Mouse (Mus musculus): Measurements from ENCODE around the gene Plod3. TPM values are rescaled to one million over a fixed set of nuclear protein-coding genes. Genes with fewer than 3 reads are reported as not detected.
A peak's percentile ranks its signal among the peaks of the same experiment; 100 is the strongest.

Gene Plod3
- polyA plus RNA-seq, 1 experiment from 2014 or later = 49.0 TPM

GRCm38 (mm10) chr5:136965686-136966085 lies 21.1 kb upstream of the Plod3 start:
- ATAC-seq (ENCODE audit: insufficient number of reproducible peaks, insufficient read depth, low FRiP score, low TSS enrichment, low read depth) = no peak
- Histone ChIP-seq H3K27me3 (no peaks in the 10 kb centered on the region), H3K4me2 (no peak overlapping the region), H3K27ac (no peak overlapping the region), H3K36me3 (peaks cover 52% of the 10 kb centered on the region), H3K4me3 (no peak overlapping the region), H3K9ac (no peak overlapping the region), H3K4me1 (peaks cover 24% of the 10 kb centered on the region), H3K9me3 (no peaks in the 10 kb centered on the region)
- WGBS = 87% methylated on average over 8 of the region's 8 CpGs

GRCm38 (mm10) chr5:136966331-136966730 lies 20.5 kb upstream of the Plod3 start, which contains the start of gene Cldn15:
Cldn15 (plus strand) TSS chr5:136966616.
- Histone ChIP-seq H3K4me3 (no peak within 1 kb of the TSS), H3K27ac (0 out of 2 replicates have a peak within 1 kb of the TSS, but pooled peaks have one; percentile 2)
- ATAC-seq (ENCODE audit: insufficient number of reproducible peaks, insufficient read depth, low FRiP score, low TSS enrichment, low read depth) = no peak

GRCm38 (mm10) chr5:136966861-136967455 lies 19.9 kb upstream of the Plod3 start:
- no peak overlapping the region for H3K4me3 ChIP-seq
- H3K27ac ChIP-seq = no peak overlapping the region
- ATAC-seq (ENCODE audit: insufficient number of reproducible peaks, insufficient read depth, low FRiP score, low TSS enrichment, low read depth) = no peak
- 78% methylated on average over 4 of the region's 4 CpGs for WGBS
- no peak overlapping the region for H3K4me2 ChIP-seq
- no peak overlapping the region for H3K9ac ChIP-seq
- H3K36me3 ChIP-seq = peaks cover 52% of the 10 kb centered on the region
- H3K4me1 ChIP-seq = peaks cover 17% of the 10 kb centered on the region
- no peaks in the 10 kb centered on the region for H3K27me3 ChIP-seq
- H3K9me3 ChIP-seq = no peaks in the 10 kb centered on the region

More at GRCm38 (mm10) chr5:136966331-136966730, 20.5 kb upstream of the Plod3 start, which contains the start of gene Cldn15:
- 79% methylated on average over 5 of the region's 6 CpGs for WGBS
- H3K4me2 ChIP-seq = no peak within 1 kb of the TSS
- H3K9ac ChIP-seq = no peak within 1 kb of the TSS
- peaks cover 52% of the 10 kb centered on the region for H3K36me3 ChIP-seq
- no peaks in the 10 kb centered on the region for H3K27me3 ChIP-seq
- peaks cover 21% of the 10 kb centered on the region for H3K4me1 ChIP-seq
- H3K9me3 ChIP-seq = no peaks in the 10 kb centered on the region

- 79% methylated on average over 10 of the region's 10 CpGs for WGBS
- Histone ChIP-seq H3K9me3 (no peaks in the 10 kb centered on the region), H3K9ac (no peak overlapping the region), H3K36me3 (peaks cover 52% of the 10 kb centered on the region), H3K4me3 (no peak overlapping the region), H3K27me3 (no peaks in the 10 kb centered on the region), H3K4me1 (peaks cover 17% of the 10 kb centered on the region), H3K4me2 (no peak overlapping the region), H3K27ac (no peak overlapping the region)
- ATAC-seq (ENCODE audit: insufficient number of reproducible peaks, insufficient read depth, low FRiP score, low TSS enrichment, low read depth) = no peak
Measured at GRCm38 (mm10) chr5:136967592-136967991, 19.2 kb upstream of the Plod3 start.

GRCm38 (mm10) chr5:136970703-136971102 lies 16.1 kb upstream of the Plod3 start:
- ATAC-seq (ENCODE audit: insufficient number of reproducible peaks, insufficient read depth, low FRiP score, low TSS enrichment, low read depth) = no peak
- H3K36me3 ChIP-seq = peaks cover 24% of the 10 kb centered on the region
- H3K27ac ChIP-seq = no peak overlapping the region
- no peak overlapping the region for H3K4me3 ChIP-seq
- WGBS = 74% methylated on average over 1 of the region's 1 CpGs
- peaks cover 9% of the 10 kb centered on the region; the same call in 1 of the 2 replicates for H3K4me1 ChIP-seq
- no peak overlapping the region for H3K9ac ChIP-seq
- no peak overlapping the region for H3K4me2 ChIP-seq
- no peaks in the 10 kb centered on the region for H3K27me3 ChIP-seq
- H3K9me3 ChIP-seq = no peaks in the 10 kb centered on the region

- H3K9me3 ChIP-seq = no peaks in the 10 kb centered on the region
- no peak overlapping the region for H3K27ac ChIP-seq
- no peak overlapping the region for H3K4me2 ChIP-seq
- no peaks in the 10 kb centered on the region for H3K36me3 ChIP-seq
- H3K4me1 ChIP-seq = no peaks in the 10 kb centered on the region
- no peak overlapping the region for H3K4me3 ChIP-seq
- 79% methylated on average over 8 of the region's 8 CpGs for WGBS
- no peaks in the 10 kb centered on the region for H3K27me3 ChIP-seq
- H3K9ac ChIP-seq = no peak overlapping the region
- ATAC-seq (ENCODE audit: insufficient number of reproducible peaks, insufficient read depth, low FRiP score, low TSS enrichment, low read depth) = no peak
Measured at GRCm38 (mm10) chr5:136973670-136974069, 13.1 kb upstream of the Plod3 start.

GRCm38 (mm10) chr5:136977769-136978168 lies 9.1 kb upstream of the Plod3 start:
- Histone ChIP-seq H3K9ac (no peak overlapping the region), H3K4me1 (no peaks in the 10 kb centered on the region), H3K27me3 (no peaks in the 10 kb centered on the region), H3K4me3 (no peak overlapping the region), H3K36me3 (peaks cover 26% of the 10 kb centered on the region), H3K9me3 (no peaks in the 10 kb centered on the region), H3K4me2 (no peak overlapping the region), H3K27ac (no peak overlapping the region)
- ATAC-seq (ENCODE audit: insufficient number of reproducible peaks, insufficient read depth, low FRiP score, low TSS enrichment, low read depth) = no peak
- 63% methylated on average over 4 of the region's 4 CpGs for WGBS

GRCm38 (mm10) chr5:136979762-136980161 lies 7.1 kb upstream of the Plod3 start:
- H3K36me3 ChIP-seq = peaks cover 41% of the 10 kb centered on the region
- H3K27me3 ChIP-seq = no peaks in the 10 kb centered on the region
- no peak overlapping the region for H3K27ac ChIP-seq
- H3K9ac ChIP-seq = no peak overlapping the region
- WGBS = 71% methylated on average over 2 of the region's 2 CpGs
- H3K9me3 ChIP-seq = no peaks in the 10 kb centered on the region
- ATAC-seq (ENCODE audit: insufficient number of reproducible peaks, insufficient read depth, low FRiP score, low TSS enrichment, low read depth) = no peak
- H3K4me3 ChIP-seq = no peak overlapping the region
- no peak overlapping the region for H3K4me2 ChIP-seq
- H3K4me1 ChIP-seq = no peaks in the 10 kb centered on the region

- Histone ChIP-seq H3K4me2 (no peak overlapping the region), H3K9me3 (no peaks in the 10 kb centered on the region), H3K27ac (no peak overlapping the region), H3K9ac (no peak overlapping the region), H3K4me1 (peaks cover 2% of the 10 kb centered on the region), H3K4me3 (no peak overlapping the region), H3K27me3 (no peaks in the 10 kb centered on the region), H3K36me3 (peaks cover 41% of the 10 kb centered on the region)
- no peak for ATAC-seq (ENCODE audit: insufficient number of reproducible peaks, insufficient read depth, low FRiP score, low TSS enrichment, low read depth)
- WGBS = 87% methylated on average over 8 of the region's 8 CpGs
Measured at GRCm38 (mm10) chr5:136980974-136981373, 5.8 kb upstream of the Plod3 start.

GRCm38 (mm10) chr5:136982338-136982930 lies 4.4 kb upstream of the Plod3 start:
- Histone ChIP-seq H3K27me3 (no peaks in the 10 kb centered on the region), H3K4me2 (no peak overlapping the region), H3K9me3 (no peaks in the 10 kb centered on the region), H3K36me3 (peaks cover 41% of the 10 kb centered on the region), H3K4me1 (peaks cover 6% of the 10 kb centered on the region), H3K4me3 (no peak overlapping the region), H3K27ac (no peak overlapping the region), H3K9ac (no peak overlapping the region)
- 47% methylated on average over 15 of the region's 16 CpGs for WGBS
- ATAC-seq (ENCODE audit: insufficient number of reproducible peaks, insufficient read depth, low FRiP score, low TSS enrichment, low read depth) = no peak

- Histone ChIP-seq H3K4me1 (peaks cover 14% of the 10 kb centered on the region), H3K36me3 (peaks cover 52% of the 10 kb centered on the region), H3K9ac (no peak overlapping the region), H3K27me3 (no peaks in the 10 kb centered on the region), H3K9me3 (no peaks in the 10 kb centered on the region), H3K4me3 (no peak overlapping the region), H3K4me2 (no peak overlapping the region), H3K27ac (no peak overlapping the region)
- ATAC-seq (ENCODE audit: insufficient number of reproducible peaks, insufficient read depth, low FRiP score, low TSS enrichment, low read depth) = no peak
- 51% methylated on average over 14 of the region's 14 CpGs for WGBS
Measured at GRCm38 (mm10) chr5:136984828-136985227, 2.0 kb upstream of the Plod3 start.
